Mouse (Mus musculus): ENCODE measurements around the gene Igdcc4. TPM values are rescaled to one million over a fixed set of nuclear protein-coding genes. Genes with fewer than 3 reads are reported as not detected.

The Igdcc4 gene
- total RNA-seq, 1 experiment from 2014 or later, result 18.3 TPM

DNA sequence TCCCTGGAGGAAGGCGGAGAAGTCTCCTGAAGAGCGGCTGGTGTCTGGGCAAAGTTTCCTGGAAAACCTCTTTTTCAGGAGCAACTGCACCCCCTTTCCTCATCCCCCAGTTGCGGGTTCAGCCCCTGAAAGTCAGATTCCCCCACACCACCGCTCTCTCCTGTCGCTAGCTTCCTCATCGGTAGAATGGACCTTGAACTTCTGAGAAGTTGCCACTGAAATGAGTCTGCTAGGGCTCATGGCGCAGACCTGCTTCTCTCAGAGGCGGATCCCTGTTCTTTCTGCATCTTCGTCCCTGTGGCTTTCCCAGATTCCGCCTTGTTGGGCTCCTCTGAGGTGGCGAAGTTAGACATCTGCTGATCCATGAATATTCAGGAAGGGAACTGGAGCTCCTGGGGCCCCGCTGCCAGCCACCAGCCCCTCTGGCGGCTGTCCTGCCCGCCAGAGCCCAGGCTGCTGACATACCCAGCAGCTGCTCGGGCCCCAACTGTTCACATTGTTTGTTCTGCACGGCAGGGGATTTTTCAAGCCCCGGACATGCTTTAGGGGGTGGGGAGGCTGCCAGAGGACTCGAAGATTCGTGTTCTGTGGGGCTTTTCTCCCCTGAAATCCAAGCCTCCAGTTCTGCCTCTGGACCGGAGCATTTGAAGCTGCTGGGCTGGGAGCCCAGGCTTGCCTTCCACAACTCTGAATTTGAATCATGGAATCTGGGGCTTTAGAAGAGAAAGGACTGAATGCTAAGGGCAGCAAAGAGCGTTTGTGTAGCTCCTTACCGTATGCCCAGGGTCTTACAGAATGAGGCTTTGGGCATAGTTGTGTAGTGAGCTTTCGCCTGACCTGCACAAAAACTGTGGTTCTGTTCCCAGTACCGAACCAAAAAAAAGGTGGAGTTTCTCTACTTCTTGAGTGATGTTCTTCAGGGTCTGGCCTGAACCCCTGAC is 8.1 kb downstream of the Igdcc4 start:
- peak; percentile 32 for DNase-seq

- peak; percentile 62 for DNase-seq
Observed at GRCm38 (mm10) chr9:65111698-65112097, 10.4 kb downstream of the Igdcc4 start.

DNA sequence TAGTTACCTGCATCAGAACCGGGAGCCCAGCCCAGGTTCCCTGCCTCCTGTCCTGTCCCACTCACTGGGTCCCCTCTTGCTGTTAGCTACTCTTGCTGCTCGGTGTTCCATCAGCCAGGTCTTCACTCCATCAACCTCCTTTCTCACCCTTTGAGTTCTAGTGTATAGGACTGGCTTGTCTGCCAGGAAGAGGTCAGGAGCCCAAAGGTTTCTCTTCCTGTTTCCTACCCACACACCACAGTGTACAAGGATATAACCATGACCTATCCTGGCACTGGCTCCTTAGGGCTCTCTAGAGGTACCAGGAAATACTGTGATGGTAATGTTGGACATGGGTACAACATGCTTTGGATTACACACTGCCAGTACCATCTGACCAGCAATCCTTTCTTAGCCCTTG is 12.4 kb downstream of the Igdcc4 start:
- no peak for DNase-seq

DNA sequence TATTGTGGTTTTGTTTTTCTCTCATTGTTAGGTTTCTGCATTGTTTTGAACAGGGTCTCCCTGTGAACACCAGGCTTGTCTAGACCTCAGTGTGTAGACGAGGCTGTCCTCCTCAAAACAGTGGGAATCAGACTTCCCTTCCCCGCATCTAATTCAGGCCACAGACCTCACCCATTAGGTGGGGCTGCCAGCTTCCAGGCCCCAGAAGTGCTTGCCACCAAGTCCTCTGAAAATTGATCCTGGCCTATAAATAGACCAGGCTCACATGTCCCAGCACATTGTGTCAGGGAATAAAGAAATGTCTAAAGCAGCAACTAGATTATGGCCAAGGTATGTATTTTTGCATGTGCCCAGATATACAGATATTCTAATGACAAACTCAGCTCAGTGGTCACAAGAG is 14.6 kb downstream of the Igdcc4 start:
- DNase-seq, result no peak

GRCm38 (mm10) chr9:65117516-65117915 is 16.2 kb downstream of the Igdcc4 start:
- DNase-seq, result no peak

- peak; percentile 89 for DNase-seq
Observed at GRCm38 (mm10) chr9:65120935-65121334, 19.6 kb downstream of the Igdcc4 start.

DNA sequence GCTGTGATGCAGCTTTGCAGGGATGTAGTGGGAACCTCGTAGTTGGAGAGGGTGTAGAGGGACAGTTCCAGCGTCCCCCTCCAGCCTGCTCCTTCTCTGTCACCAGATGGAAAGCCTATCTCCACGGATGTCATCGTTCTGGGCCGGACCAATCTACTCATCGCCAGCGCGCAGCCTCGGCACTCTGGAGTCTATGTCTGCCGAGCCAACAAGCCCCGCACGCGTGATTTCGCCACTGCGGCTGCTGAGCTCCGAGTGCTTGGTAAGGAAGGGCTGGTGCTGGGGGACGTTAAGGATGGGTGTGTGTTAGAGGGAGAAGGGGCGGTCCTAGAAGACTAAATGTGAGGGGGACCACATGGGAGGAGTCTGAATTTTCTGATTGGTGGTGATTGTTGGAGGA is 21.3 kb downstream of the Igdcc4 start:
- DNase-seq, result no peak

GRCm38 (mm10) chr9:65123552-65124168 is 22.4 kb downstream of the Igdcc4 start:
- DNase-seq, result peak; percentile 84

DNA sequence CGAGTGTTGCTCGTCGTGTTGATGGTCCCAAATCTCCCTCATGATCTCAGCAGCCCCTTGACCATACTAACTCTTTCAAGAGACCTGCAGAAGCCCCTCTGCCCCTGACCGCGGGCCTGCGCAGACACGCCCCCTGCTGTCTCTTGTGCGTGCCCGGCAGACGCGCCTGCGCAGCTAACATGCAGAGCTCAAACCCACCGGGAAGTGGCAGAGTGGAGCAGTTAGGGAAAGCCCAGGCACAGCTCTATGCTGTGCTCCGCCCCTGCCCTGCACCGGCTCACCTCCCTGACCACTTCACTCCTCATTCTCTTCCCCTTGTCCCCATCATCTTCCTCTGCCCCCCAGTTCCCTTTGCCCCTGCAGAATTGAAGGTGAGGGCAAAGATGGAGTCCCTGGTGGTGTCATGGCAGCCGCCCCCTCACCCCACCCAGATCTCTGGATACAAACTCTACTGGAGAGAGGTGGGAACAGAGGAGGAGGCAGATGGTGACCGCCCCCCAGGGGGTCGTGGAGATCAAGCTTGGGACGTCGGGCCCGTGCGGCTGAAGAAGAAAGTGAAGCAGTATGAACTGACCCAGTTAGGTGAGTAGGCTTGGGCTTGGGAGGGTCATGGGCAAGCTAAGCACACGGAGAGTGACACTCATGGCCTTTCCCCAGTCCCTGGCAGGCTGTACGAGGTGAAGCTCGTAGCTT is 27.0 kb downstream of the Igdcc4 start:
- DNase-seq, result peak; percentile 84

DNA sequence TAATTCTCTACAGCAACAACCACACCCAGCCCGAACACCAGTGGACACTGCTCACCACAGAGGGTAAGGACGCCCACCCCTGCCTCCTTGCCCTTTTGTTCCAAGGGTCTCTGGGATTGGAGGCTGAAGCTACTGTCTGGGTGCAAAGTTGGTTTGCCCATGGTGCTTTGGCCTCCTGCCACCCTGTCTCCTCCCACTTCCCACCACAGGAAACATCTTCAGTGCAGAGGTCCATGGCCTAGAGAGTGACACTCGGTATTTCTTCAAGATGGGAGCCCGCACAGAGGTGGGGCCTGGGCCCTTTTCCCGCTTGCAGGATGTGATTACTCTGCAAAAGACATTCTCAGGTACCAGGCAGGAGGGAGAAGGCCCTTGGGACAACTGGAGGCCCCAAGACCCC is 30.4 kb downstream of the Igdcc4 start:
- DNase-seq, result no peak

DNA sequence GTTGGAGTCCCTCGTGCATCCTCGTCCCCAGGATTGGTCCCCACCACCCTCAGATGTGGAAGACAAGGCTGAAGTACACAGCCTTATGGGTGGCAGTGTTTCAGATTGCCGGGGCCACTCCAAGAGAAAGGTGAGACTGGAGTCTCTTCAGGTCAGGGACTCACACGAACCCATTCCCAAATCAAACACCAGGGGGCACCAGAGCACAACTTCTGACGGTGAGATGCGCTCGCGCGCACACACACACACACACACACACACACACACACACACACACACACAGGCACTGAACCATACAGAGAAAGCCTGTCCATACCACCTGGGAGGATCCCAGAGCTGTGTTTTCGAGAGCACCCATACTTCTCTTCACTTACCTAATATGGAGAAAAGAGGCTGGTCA is 32.5 kb downstream of the Igdcc4 start:
- DNase-seq, result peak; percentile 87

DNA sequence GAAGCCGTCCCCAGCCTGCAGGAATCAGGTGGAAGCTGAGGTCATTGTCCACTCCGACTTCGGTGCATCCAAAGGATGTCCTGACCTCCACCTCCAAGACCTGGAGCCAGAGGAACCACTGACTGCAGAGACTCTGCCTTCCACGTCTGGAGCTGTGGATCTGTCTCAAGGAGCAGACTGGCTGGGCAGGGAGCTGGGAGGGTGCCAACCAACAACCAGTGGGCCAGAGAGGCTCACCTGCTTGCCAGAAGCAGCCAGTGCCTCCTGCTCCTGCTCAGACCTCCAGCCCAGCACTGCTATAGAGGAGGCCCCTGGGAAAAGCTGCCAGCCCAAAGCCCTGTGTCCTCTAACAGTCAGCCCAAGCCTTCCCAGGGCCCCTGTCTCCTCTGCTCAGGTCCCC is 33.8 kb downstream of the Igdcc4 start:
- DNase-seq, result no peak

DNA sequence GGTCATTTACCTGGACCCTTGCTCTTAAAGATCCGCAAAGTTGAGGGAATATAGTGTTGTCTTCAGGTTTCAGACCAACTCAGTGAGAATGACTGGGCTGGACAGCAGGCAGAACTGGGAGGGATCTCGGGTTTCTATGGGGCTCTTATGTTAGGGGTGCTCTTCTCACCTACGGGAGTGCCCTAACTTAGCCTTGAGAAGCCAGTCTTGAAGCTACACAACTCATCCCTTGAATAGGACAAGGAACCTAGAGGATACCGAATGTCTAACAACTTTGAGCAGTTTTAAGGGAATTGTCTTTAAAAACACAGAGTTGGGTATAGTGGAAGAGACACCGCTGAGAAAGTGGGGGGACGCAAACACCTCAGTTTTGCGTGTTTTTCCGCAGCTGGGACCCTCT is 39.2 kb downstream of the Igdcc4 start:
- DNase-seq, result no peak

- DNase-seq, result peak; percentile 73
Observed at GRCm38 (mm10) chr9:65140936-65141305, 39.6 kb downstream of the Igdcc4 start, which contains the start of gene Igdcc3. Gene Igdcc3, plus strand, starts transcription at chr9:65141189.

DNA sequence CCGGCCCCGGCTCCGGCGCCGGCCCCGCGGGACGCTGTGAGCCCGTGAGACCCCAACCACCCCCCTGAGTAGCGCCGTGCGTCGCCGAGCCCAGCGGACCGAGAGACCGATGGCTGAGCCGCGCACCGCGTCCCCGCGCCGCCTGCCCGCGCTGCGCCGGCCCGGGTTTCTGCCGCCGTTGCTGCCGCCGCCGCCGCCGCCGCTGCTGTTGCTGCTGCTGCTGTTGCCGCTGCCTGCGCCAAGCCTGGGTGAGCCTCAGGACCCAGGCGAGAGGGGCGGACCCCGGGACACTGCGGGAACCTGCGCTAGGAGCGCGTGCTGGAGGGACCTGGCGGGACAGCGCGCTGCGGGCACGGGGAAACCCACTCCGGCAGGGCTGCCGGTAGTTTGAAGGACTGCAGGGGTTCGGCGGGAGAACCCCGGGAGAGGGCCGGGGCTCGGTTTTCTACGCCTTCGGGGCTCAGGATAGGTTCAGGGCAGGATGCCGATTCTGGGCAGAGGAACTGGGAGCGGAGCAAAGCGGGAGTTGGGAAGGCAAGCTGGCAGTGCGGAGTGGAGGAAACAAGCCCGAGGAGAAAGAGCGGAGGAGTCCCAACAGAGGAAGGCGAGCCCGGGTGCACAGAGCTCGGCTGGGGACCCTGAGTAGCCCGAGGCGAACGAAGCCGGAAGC is 40.2 kb downstream of the Igdcc4 start:
- DNase-seq, result peak; percentile 78

DNA sequence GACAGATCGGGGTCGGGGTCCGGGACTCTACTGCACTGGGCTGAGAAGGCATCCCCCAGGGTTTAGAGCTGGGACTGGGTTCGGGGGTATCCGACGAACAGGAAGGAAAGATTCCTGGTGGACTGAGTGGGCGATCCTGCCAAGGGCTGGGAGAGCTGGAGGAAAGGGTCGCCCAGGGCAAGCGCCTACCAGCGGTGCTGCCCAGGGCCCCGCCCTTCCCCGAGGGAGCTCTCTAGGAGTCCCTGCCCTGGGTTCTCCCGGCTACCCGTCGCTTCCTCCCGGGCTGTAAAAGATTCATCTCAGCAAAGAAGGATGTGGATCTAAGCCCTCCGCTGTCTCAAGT is 40.7 kb downstream of the Igdcc4 start:
- DNase-seq, result peak; percentile 72

- DNase-seq, result no peak
Observed at GRCm38 (mm10) chr9:65142399-65142798, 41.1 kb downstream of the Igdcc4 start.

GRCm38 (mm10) chr9:65146001-65146400 is 44.7 kb downstream of the Igdcc4 start:
- no peak for DNase-seq

- no peak for DNase-seq
Observed at GRCm38 (mm10) chr9:65148507-65148906, 47.2 kb downstream of the Igdcc4 start.

- DNase-seq, result no peak
Observed at GRCm38 (mm10) chr9:65152711-65153330, 51.5 kb downstream of the Igdcc4 start.

DNA sequence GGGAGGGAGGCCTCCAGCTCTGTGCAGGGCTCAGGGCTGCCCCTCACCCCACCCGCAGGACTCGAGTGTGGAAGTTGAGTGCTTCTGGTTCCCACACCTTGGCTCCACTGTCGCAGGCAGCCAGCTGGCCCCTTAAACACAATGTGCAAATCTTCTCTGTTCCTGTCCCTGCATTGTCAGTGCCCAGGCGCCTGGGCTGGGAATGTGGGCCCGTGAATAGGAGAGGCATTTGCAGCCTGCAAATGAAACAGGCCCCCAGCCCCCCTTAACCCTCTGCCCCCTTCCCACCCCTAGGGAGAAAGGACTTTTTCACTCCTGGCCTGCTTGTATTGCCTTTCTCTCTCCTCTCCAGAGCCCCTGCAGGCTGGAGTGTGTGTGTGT is 52.0 kb downstream of the Igdcc4 start:
- no peak for DNase-seq

All from adrenal gland, postnatal 14 days (tissue).